Mouse (Mus musculus): ENCODE results near the gene Ndufaf5. TPM values are rescaled to one million over a fixed set of nuclear protein-coding genes. Genes with fewer than 3 reads are reported as not detected.

Ndufaf5 gene
- polyA plus RNA-seq, 1 experiment from 2014 or later = 8.3 TPM

DNA sequence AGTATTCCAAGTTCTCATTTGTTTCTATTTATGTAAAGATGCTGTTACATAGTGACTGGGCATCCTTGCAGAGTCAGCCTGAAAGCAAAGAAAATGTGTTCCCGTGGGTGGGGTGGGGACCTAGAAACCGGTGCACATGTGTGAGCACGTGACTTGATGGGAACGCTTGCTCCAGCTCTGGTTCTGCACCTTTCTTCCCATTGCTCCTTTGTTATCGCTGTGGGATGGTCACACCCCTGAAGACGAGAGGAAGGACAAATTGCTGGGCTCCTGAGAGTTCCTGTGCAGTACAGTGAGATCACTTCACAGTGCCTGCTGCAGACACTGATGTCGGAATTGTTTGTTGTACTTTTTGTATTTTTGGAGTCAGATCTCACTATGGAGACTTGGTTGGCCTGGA lies 33.3 kb downstream of the Ndufaf5 start:
- H3K27ac ChIP-seq (replicated peaks) = no peak overlapping the region
- no peaks in the 10 kb centered on the region for H3K27me3 ChIP-seq
- 0 out of 2 replicates have a peak, but pooled peaks cover 6% of the 10 kb centered on the region for H3K36me3 ChIP-seq (replicated peaks)
- no peak overlapping the region for H3K4me2 ChIP-seq
- no peaks in the 10 kb centered on the region for H3K9me3 ChIP-seq (replicated peaks)
- H3K9ac ChIP-seq = no peak overlapping the region
- no peak overlapping the region for H3K4me3 ChIP-seq (replicated peaks)
- no peak for ATAC-seq (ENCODE audit: insufficient read depth)
- WGBS (ENCODE audit: insufficient replicate concordance) = 82% methylated on average over 7 of the region's 7 CpGs
- no peaks in the 10 kb centered on the region; the same call in 1 of the 2 replicates for H3K4me1 ChIP-seq (replicated peaks)

DNA sequence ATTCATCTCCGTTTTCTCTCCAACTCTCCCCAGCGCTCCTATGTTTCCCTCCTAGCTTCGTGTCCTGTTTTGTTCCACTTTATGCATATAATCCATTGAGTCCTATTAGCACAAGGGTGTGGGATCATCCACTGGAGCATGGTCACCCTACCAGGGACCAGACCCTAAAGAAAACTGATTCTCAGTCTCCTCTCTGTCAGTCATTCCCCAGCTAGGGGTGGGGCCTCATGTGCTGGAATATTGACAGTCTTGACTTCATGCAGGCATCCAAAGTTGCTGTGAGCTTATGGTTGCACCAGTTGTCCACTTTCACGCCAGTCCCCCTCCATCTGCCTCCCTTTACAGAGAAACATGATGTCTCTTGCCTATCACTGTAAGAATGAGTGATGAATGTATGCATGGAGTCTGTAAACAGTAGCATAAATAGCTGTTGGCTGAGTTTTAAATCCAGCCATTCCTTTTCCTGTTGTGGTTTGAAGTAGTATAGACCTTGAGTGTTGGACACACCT lies 44.1 kb downstream of the Ndufaf5 start:
- no peaks in the 10 kb centered on the region for H3K36me3 ChIP-seq (replicated peaks)
- no peak overlapping the region for H3K27ac ChIP-seq (replicated peaks)
- no peak overlapping the region for H3K9ac ChIP-seq
- H3K4me1 ChIP-seq (replicated peaks) = no peaks in the 10 kb centered on the region
- no peak overlapping the region for H3K4me2 ChIP-seq
- no peak for ATAC-seq (ENCODE audit: insufficient read depth)
- H3K4me3 ChIP-seq (replicated peaks) = no peak overlapping the region
- 68% methylated on average over 4 of the region's 4 CpGs for WGBS (ENCODE audit: insufficient replicate concordance)
- no peaks in the 10 kb centered on the region for H3K27me3 ChIP-seq
- H3K9me3 ChIP-seq (replicated peaks) = no peaks in the 10 kb centered on the region

DNA sequence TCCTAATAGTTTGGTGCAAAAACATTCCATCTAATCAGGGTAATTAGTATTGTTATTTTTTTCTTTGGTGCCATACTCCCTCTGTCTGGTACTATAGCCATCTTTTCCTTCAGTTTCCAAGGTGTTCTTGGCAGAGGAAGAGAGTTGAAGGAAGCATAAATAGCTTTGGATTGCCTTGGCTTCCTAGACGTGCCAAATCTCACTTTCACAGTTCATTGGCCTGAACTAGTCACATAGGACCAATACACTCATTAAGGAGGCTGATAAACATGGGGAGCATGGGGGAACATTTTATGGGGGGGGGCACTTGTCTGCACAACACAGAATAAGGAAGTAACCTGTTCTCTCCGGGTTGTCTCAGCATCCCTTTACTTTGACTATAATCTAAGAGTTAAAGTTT lies 45.0 kb downstream of the Ndufaf5 start:
- no peaks in the 10 kb centered on the region for H3K4me1 ChIP-seq (replicated peaks)
- no peak for ATAC-seq (ENCODE audit: insufficient read depth)
- no peak overlapping the region for H3K4me3 ChIP-seq (replicated peaks)
- H3K9ac ChIP-seq = no peak overlapping the region
- H3K36me3 ChIP-seq (replicated peaks) = no peaks in the 10 kb centered on the region
- H3K27me3 ChIP-seq = no peaks in the 10 kb centered on the region
- H3K4me2 ChIP-seq = no peak overlapping the region
- WGBS (ENCODE audit: insufficient replicate concordance) = 51% methylated on average over 2 of the region's 2 CpGs
- no peaks in the 10 kb centered on the region for H3K9me3 ChIP-seq (replicated peaks)
- H3K27ac ChIP-seq (replicated peaks) = no peak overlapping the region

DNA sequence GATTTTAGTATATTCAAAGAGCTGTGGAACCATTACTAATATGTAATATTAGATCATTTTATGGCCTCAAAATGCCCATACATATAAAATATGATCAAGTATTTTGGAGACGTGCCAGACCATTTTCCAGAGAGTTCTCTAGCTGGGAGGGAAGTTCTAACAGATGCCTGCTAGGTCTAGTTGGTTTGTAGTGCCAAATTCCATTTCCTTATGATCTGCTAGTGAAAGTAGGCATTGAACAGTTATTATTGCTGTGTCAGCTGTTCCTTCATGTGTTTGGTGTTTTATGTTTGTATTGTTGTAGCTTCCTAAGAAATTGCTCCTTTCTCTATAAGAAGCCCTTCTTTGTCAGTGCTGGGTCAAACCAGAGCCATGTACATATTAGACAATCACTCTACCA lies 45.5 kb downstream of the Ndufaf5 start:
- 69% methylated on average over 1 of the region's 1 CpGs for WGBS (ENCODE audit: insufficient replicate concordance)

DNA sequence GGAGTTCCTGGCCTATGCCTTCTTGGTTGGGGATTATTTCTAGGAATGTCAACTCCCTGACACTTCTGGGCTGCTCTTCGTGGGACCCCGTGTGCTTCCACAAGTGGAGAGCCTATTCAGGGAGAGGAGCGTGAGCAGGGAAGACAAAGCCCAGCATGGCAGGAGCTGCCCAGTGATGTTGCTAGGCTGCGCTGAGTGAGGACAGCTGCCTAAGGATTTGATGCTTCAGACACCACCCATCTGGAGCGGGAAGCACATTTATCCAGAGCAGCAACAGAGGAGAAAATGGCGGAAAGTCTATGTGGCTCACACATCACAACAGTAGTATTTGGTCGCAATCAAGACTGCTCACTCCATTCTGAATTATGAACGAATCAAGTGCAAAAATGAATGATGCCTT lies 49.9 kb downstream of the Ndufaf5 start:
- WGBS (ENCODE audit: insufficient replicate concordance) = 66% methylated on average over 8 of the region's 8 CpGs
- Histone ChIP-seq H3K9me3 (replicated peaks) (no peaks in the 10 kb centered on the region), H3K27ac (replicated peaks) (no peak overlapping the region), H3K36me3 (replicated peaks) (no peaks in the 10 kb centered on the region), H3K9ac (no peak overlapping the region), H3K4me1 (replicated peaks) (no peaks in the 10 kb centered on the region), H3K4me2 (no peak overlapping the region), H3K4me3 (replicated peaks) (no peak overlapping the region), H3K27me3 (no peaks in the 10 kb centered on the region)
- no peak for ATAC-seq (ENCODE audit: insufficient read depth)

More for the DNA sequence above, 45.5 kb downstream of the Ndufaf5 start:
- Histone ChIP-seq H3K36me3 (replicated peaks) (no peaks in the 10 kb centered on the region), H3K9me3 (replicated peaks) (no peaks in the 10 kb centered on the region), H3K4me3 (replicated peaks) (no peak overlapping the region), H3K4me2 (no peak overlapping the region), H3K27me3 (no peaks in the 10 kb centered on the region), H3K9ac (no peak overlapping the region), H3K27ac (replicated peaks) (no peak overlapping the region), H3K4me1 (replicated peaks) (no peaks in the 10 kb centered on the region)
- no peak for ATAC-seq (ENCODE audit: insufficient read depth)

DNA sequence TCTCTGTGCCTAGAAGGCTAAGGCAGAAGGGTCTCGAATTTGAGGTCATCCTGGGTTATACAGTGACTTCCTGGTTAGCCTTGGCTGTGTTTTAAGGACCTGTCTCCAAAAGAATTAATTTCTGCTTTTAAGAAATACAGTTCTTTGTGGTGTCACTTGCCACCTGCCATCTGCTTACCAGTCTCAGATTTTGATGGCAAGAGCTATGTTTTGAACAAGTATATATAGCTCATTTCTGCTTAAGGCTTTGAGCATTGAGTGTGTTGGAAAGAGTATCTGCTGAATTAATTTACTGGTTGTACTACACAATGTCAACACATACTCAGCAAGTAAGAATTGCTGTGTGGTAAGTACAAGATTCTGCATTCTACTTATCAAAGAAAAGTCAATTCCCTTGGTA lies 59.8 kb downstream of the Ndufaf5 start:
- no peak overlapping the region for H3K9ac ChIP-seq
- WGBS (ENCODE audit: insufficient replicate concordance) = 35% methylated on average over 1 of the region's 1 CpGs
- H3K27me3 ChIP-seq = no peaks in the 10 kb centered on the region
- no peak overlapping the region for H3K27ac ChIP-seq (replicated peaks)
- H3K4me2 ChIP-seq = no peak overlapping the region
- no peak for ATAC-seq (ENCODE audit: insufficient read depth)
- H3K9me3 ChIP-seq (replicated peaks) = no peaks in the 10 kb centered on the region
- H3K4me3 ChIP-seq (replicated peaks) = no peak overlapping the region
- H3K36me3 ChIP-seq (replicated peaks) = no peaks in the 10 kb centered on the region
- no peaks in the 10 kb centered on the region for H3K4me1 ChIP-seq (replicated peaks)

DNA sequence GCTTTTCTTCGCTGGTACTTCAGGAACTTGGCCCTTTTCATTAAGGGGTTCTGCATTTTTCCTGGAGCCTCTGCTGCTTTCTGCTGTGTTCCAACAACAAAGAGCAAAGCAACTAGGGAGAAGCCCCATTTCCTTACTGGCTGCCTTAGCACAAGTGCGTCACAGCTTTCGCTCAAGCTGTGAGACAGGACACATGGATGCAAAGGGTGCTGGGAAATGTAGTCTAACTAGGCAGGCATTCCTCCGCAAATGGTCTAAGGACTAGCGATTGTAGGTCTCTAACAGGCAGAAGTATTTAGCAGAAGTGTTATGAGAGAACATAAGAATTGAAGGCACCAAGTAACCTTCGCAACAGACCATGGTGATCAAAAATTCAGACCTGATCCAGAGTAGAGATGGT lies 66.8 kb downstream of the Ndufaf5 start:
- Histone ChIP-seq H3K4me1 (replicated peaks) (no peaks in the 10 kb centered on the region), H3K36me3 (replicated peaks) (no peaks in the 10 kb centered on the region), H3K27me3 (no peaks in the 10 kb centered on the region), H3K4me3 (replicated peaks) (no peak overlapping the region), H3K9me3 (replicated peaks) (no peaks in the 10 kb centered on the region), H3K9ac (no peak overlapping the region), H3K27ac (replicated peaks) (no peak overlapping the region), H3K4me2 (no peak overlapping the region)
- 61% methylated on average over 6 of the region's 6 CpGs for WGBS (ENCODE audit: insufficient replicate concordance)
- ATAC-seq (ENCODE audit: insufficient read depth) = no peak

DNA sequence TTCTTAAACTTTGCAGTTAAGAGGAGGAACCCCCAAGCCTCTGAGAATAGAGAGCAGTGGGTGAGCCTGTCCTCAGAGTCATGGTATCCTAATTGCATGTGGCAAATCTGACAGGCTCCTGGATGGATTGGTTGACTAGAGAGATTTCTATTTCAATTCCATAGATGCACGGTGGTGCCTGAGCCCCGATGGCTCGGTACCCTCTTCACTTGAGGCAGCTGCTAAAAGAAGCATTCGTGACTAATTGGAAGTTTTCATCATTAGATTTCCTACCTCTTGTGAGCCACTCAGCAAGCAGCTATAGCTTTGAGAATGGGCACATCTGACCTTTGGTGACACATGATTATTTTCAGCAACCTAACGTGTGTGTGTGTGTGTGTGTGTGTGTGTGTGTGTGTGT lies 71.9 kb downstream of the Ndufaf5 start:
- WGBS (ENCODE audit: insufficient replicate concordance) = 57% methylated on average over 5 of the region's 5 CpGs
- Histone ChIP-seq H3K27me3 (no peaks in the 10 kb centered on the region), H3K4me1 (replicated peaks) (no peaks in the 10 kb centered on the region), H3K27ac (replicated peaks) (no peak overlapping the region), H3K9ac (no peak overlapping the region), H3K9me3 (replicated peaks) (no peaks in the 10 kb centered on the region), H3K4me3 (replicated peaks) (no peak overlapping the region), H3K4me2 (no peak overlapping the region), H3K36me3 (replicated peaks) (no peaks in the 10 kb centered on the region)
- ATAC-seq (ENCODE audit: insufficient read depth) = no peak

DNA sequence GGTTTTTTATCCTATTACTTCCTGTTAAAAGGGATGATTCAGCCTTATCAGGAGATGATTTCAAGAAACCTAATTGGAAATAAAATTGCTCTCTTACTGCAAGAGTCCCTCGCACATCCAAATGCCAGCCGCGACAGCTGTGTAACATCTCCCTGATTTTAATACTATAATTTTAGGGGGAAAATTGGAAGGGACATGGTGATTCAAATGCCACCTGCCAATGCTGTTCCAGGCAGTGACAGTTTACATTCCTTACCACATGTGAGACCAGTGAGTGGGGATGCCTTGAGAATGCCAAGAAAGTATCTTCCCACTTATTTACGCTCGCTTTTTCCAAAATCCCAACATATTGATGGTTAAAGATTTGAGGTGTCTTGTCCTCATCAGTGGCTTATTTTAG lies 72.7 kb downstream of the Ndufaf5 start:
- no peak for ATAC-seq (ENCODE audit: insufficient read depth)
- WGBS (ENCODE audit: insufficient replicate concordance) = 87% methylated on average over 5 of the region's 5 CpGs
- H3K27me3 ChIP-seq = no peaks in the 10 kb centered on the region

More for the DNA sequence above, 72.7 kb downstream of the Ndufaf5 start:
- Histone ChIP-seq H3K9me3 (replicated peaks) (no peaks in the 10 kb centered on the region), H3K9ac (no peak overlapping the region), H3K4me3 (replicated peaks) (no peak overlapping the region), H3K4me1 (replicated peaks) (no peaks in the 10 kb centered on the region), H3K4me2 (no peak overlapping the region), H3K36me3 (replicated peaks) (no peaks in the 10 kb centered on the region), H3K27ac (replicated peaks) (no peak overlapping the region)

Other genes starting within 250 kb of the Ndufaf5 start
- gene Tasp1, start 103.8 kb upstream of the Ndufaf5 start, polyA plus RNA-seq (2015; fragmentation: Nextera tagmentation; extraction: Ambion mirVana) = 13.3 and 13.5 TPM in 2 replicates
- gene Gm17374, start 18.6 kb upstream of the Ndufaf5 start, polyA plus RNA-seq (2015; fragmentation: Nextera tagmentation; extraction: Ambion mirVana) = not detected in 2 replicates
- 7.9 and 9.2 TPM in 2 replicates for gene Esf1, start 85 bp upstream of the Ndufaf5 start, polyA plus RNA-seq (2015; fragmentation: Nextera tagmentation; extraction: Ambion mirVana)
- gene Sel1l2, start 219.1 kb downstream of the Ndufaf5 start, polyA plus RNA-seq (2015; fragmentation: Nextera tagmentation; extraction: Ambion mirVana) = not detected in 2 replicates
- gene Macrod2, start 224.7 kb downstream of the Ndufaf5 start, polyA plus RNA-seq (2015; fragmentation: Nextera tagmentation; extraction: Ambion mirVana) = 6.9 and 7.2 TPM in 2 replicates